Mouse (Mus musculus): ENCODE results near the gene Psmb6. TPM values are rescaled to one million over a fixed set of nuclear protein-coding genes. Genes with fewer than 3 reads are reported as not detected.

Psmb6 gene
- polyA plus RNA-seq (2012; rRNA removed): 240 and 248 TPM in 2 replicates

GRCm38 (mm10) chr11:70525184-70525678, at the start of gene Psmb6:
Gene Psmb6, plus strand, starts transcription at chr11:70525367.
- peaks cover 5% of the 10 kb centered on the region; the same call in 1 of the 2 replicates for H3K4me1 ChIP-seq (ENCODE audit: control insufficient read depth, insufficient read depth, low read length)
- TF ChIP-seq CTCF (IDR thresholded peaks at IDR 0.05; ENCODE audit: extremely low read depth, insufficient read depth, low read length) (no peak), POLR2A (IDR thresholded peaks at IDR 0.05; ENCODE audit: extremely low read depth, insufficient read depth, low read length) (peak; percentile 88)
- peak within 1 kb of the TSS; percentile 45 for H3K4me3 ChIP-seq (ENCODE audit: insufficient read depth, low read length)
- H3K27ac ChIP-seq (ENCODE audit: insufficient read depth, low read length): no peak within 1 kb of the TSS

GRCm38 (mm10) chr11:70485498-70485897, 39.7 kb upstream of the Psmb6 start:
- TF ChIP-seq POLR2A (IDR thresholded peaks at IDR 0.05; ENCODE audit: extremely low read depth, insufficient read depth, low read length) (no peak), CTCF (IDR thresholded peaks at IDR 0.05; ENCODE audit: extremely low read depth, insufficient read depth, low read length) (no peak)
- H3K4me1 ChIP-seq (ENCODE audit: control insufficient read depth, insufficient read depth, low read length): no peaks in the 10 kb centered on the region
- H3K4me3 ChIP-seq (ENCODE audit: insufficient read depth, low read length): no peak overlapping the region
- H3K27ac ChIP-seq (ENCODE audit: insufficient read depth, low read length): no peak overlapping the region

GRCm38 (mm10) chr11:70487816-70488215, 37.4 kb upstream of the Psmb6 start:
- TF ChIP-seq POLR2A (IDR thresholded peaks at IDR 0.05; ENCODE audit: extremely low read depth, insufficient read depth, low read length) (no peak), CTCF (IDR thresholded peaks at IDR 0.05; ENCODE audit: extremely low read depth, insufficient read depth, low read length) (no peak)
- Histone ChIP-seq H3K4me3 (ENCODE audit: insufficient read depth, low read length) (no peak overlapping the region), H3K4me1 (ENCODE audit: control insufficient read depth, insufficient read depth, low read length) (no peaks in the 10 kb centered on the region), H3K27ac (ENCODE audit: insufficient read depth, low read length) (no peak overlapping the region)

GRCm38 (mm10) chr11:70489138-70489537, 36.0 kb upstream of the Psmb6 start:
- Histone ChIP-seq H3K4me1 (ENCODE audit: control insufficient read depth, insufficient read depth, low read length) (no peaks in the 10 kb centered on the region), H3K4me3 (ENCODE audit: insufficient read depth, low read length) (no peak overlapping the region), H3K27ac (ENCODE audit: insufficient read depth, low read length) (peak overlapping the region; percentile 37; the same call in 1 of the 2 replicates)
- no peak for TF ChIP-seq CTCF (IDR thresholded peaks at IDR 0.05; ENCODE audit: extremely low read depth, insufficient read depth, low read length)
- TF ChIP-seq POLR2A (IDR thresholded peaks at IDR 0.05; ENCODE audit: extremely low read depth, insufficient read depth, low read length): no peak

- TF ChIP-seq CTCF (IDR thresholded peaks at IDR 0.05; ENCODE audit: extremely low read depth, insufficient read depth, low read length) (no peak), POLR2A (IDR thresholded peaks at IDR 0.05; ENCODE audit: extremely low read depth, insufficient read depth, low read length) (no peak)
- Histone ChIP-seq H3K4me1 (ENCODE audit: control insufficient read depth, insufficient read depth, low read length) (no peaks in the 10 kb centered on the region), H3K27ac (ENCODE audit: insufficient read depth, low read length) (peak overlapping the region; percentile 21; the same call in 1 of the 2 replicates), H3K4me3 (ENCODE audit: insufficient read depth, low read length) (no peak overlapping the region)
Observed at GRCm38 (mm10) chr11:70489684-70490083, 35.5 kb upstream of the Psmb6 start.

GRCm38 (mm10) chr11:70499566-70500475, 25.3 kb upstream of the Psmb6 start:
- Histone ChIP-seq H3K4me1 (ENCODE audit: control insufficient read depth, insufficient read depth, low read length) (no peaks in the 10 kb centered on the region), H3K4me3 (ENCODE audit: insufficient read depth, low read length) (no peak overlapping the region), H3K27ac (ENCODE audit: insufficient read depth, low read length) (no peak overlapping the region)
- no peak for TF ChIP-seq POLR2A (IDR thresholded peaks at IDR 0.05; ENCODE audit: extremely low read depth, insufficient read depth, low read length)
- TF ChIP-seq CTCF (IDR thresholded peaks at IDR 0.05; ENCODE audit: extremely low read depth, insufficient read depth, low read length): no peak

- no peak overlapping the region for H3K27ac ChIP-seq (ENCODE audit: insufficient read depth, low read length)
- H3K4me3 ChIP-seq (ENCODE audit: insufficient read depth, low read length): no peak overlapping the region
- H3K4me1 ChIP-seq (ENCODE audit: control insufficient read depth, insufficient read depth, low read length): no peaks in the 10 kb centered on the region
- TF ChIP-seq POLR2A (IDR thresholded peaks at IDR 0.05; ENCODE audit: extremely low read depth, insufficient read depth, low read length) (no peak), CTCF (IDR thresholded peaks at IDR 0.05; ENCODE audit: extremely low read depth, insufficient read depth, low read length) (no peak)
Observed at GRCm38 (mm10) chr11:70500476-70500812, 24.7 kb upstream of the Psmb6 start.

GRCm38 (mm10) chr11:70502018-70502417, 23.1 kb upstream of the Psmb6 start:
- no peak for TF ChIP-seq POLR2A (IDR thresholded peaks at IDR 0.05; ENCODE audit: extremely low read depth, insufficient read depth, low read length)
- TF ChIP-seq CTCF (IDR thresholded peaks at IDR 0.05; ENCODE audit: extremely low read depth, insufficient read depth, low read length): no peak
- Histone ChIP-seq H3K4me3 (ENCODE audit: insufficient read depth, low read length) (no peak overlapping the region), H3K27ac (ENCODE audit: insufficient read depth, low read length) (no peak overlapping the region), H3K4me1 (ENCODE audit: control insufficient read depth, insufficient read depth, low read length) (no peaks in the 10 kb centered on the region)

- no peak within 1 kb of the TSS for H3K4me3 ChIP-seq (ENCODE audit: insufficient read depth, low read length)
- no peaks in the 10 kb centered on the region for H3K4me1 ChIP-seq (ENCODE audit: control insufficient read depth, insufficient read depth, low read length)
- no peak within 1 kb of the TSS for H3K27ac ChIP-seq (ENCODE audit: insufficient read depth, low read length)
- TF ChIP-seq POLR2A (IDR thresholded peaks at IDR 0.05; ENCODE audit: extremely low read depth, insufficient read depth, low read length) (no peak), CTCF (IDR thresholded peaks at IDR 0.05; ENCODE audit: extremely low read depth, insufficient read depth, low read length) (no peak)
Observed at GRCm38 (mm10) chr11:70504970-70505369, 20.2 kb upstream of the Psmb6 start, which contains the start of gene Tm4sf5. Gene Tm4sf5, plus strand, starts transcription at chr11:70505244.

- H3K4me3 ChIP-seq (ENCODE audit: insufficient read depth, low read length): no peak overlapping the region
- no peak overlapping the region for H3K27ac ChIP-seq (ENCODE audit: insufficient read depth, low read length)
- TF ChIP-seq CTCF (IDR thresholded peaks at IDR 0.05; ENCODE audit: extremely low read depth, insufficient read depth, low read length) (peak; percentile 63), POLR2A (IDR thresholded peaks at IDR 0.05; ENCODE audit: extremely low read depth, insufficient read depth, low read length) (no peak)
- no peaks in the 10 kb centered on the region for H3K4me1 ChIP-seq (ENCODE audit: control insufficient read depth, insufficient read depth, low read length)
Observed at GRCm38 (mm10) chr11:70506385-70506784, 18.8 kb upstream of the Psmb6 start.
